Mouse (Mus musculus): Measurements from ENCODE around the gene Gfm1. TPM values are rescaled to one million over a fixed set of nuclear protein-coding genes. Genes with fewer than 3 reads are reported as not detected.

Gfm1 gene
- polyA plus RNA-seq, 1 experiment = 42.1 TPM

GRCm38 (mm10) chr3:67503878-67504277 lies 74.0 kb downstream of the Gfm1 start:
- H3K4me2 ChIP-seq (ENCODE audit: low read depth) = no peak overlapping the region
- no peak overlapping the region for H3ac ChIP-seq (ENCODE audit: control insufficient read depth, insufficient read length)
- no peak overlapping the region for H3K4me3 ChIP-seq
- H3K79me2 ChIP-seq (ENCODE audit: control insufficient read depth, insufficient read depth) = no peaks in the 10 kb centered on the region
- no peaks in the 10 kb centered on the region for H3K27me3 ChIP-seq (ENCODE audit: control insufficient read depth, insufficient read depth, insufficient read length)
- H3K36me3 ChIP-seq (ENCODE audit: control insufficient read depth, insufficient read depth) = no peaks in the 10 kb centered on the region
- TF ChIP-seq USF1 (IDR thresholded peaks at IDR 0.05; ENCODE audit: low read depth) = no peak
- no peak for TF ChIP-seq POLR2AphosphoS2 (IDR thresholded peaks at IDR 0.05; ENCODE audit: insufficient read length, low read depth)
- no peak for TF ChIP-seq POLR2A (IDR thresholded peaks at IDR 0.05; ENCODE audit: insufficient read length, low read depth)
- no peak for TF ChIP-seq CEBPB (IDR thresholded peaks at IDR 0.05; ENCODE audit: insufficient read depth, poor library complexity, severe bottlenecking)
- TF ChIP-seq MYOD1 (IDR thresholded peaks at IDR 0.05; ENCODE audit: control insufficient read depth in 1 of 3, insufficient read length in 2 of 3, low read depth in 2 of 3) = no peak
- TF ChIP-seq MYOG (IDR thresholded peaks at IDR 0.05; ENCODE audit: control insufficient read depth in 1 of 3, insufficient read depth in 1 of 3, insufficient read length in 2 of 3, low read depth in 2 of 3) = no peak
- no peak for TF ChIP-seq E2F4 (IDR thresholded peaks at IDR 0.05; ENCODE audit: insufficient read depth)
- TF ChIP-seq TCF12 (IDR thresholded peaks at IDR 0.05; ENCODE audit: insufficient read depth, poor library complexity, severe bottlenecking) = no peak
- no peak for TF ChIP-seq REST (IDR thresholded peaks at IDR 0.05; ENCODE audit: insufficient read depth, insufficient read length)
- no peak for TF ChIP-seq TCF3 (IDR thresholded peaks at IDR 0.05; ENCODE audit: insufficient read length, low read depth)
- no peak for TF ChIP-seq SRF (IDR thresholded peaks at IDR 0.05; ENCODE audit: control insufficient read depth, insufficient read length, low read depth)
- TF ChIP-seq MAX (IDR thresholded peaks at IDR 0.05; ENCODE audit: low read depth) = no peak

GRCm38 (mm10) chr3:67505286-67505685 lies 75.4 kb downstream of the Gfm1 start:
- TF ChIP-seq REST (IDR thresholded peaks at IDR 0.05; ENCODE audit: insufficient read depth, insufficient read length) (no peak), MAX (IDR thresholded peaks at IDR 0.05; ENCODE audit: low read depth) (no peak), MYOD1 (IDR thresholded peaks at IDR 0.05; ENCODE audit: control insufficient read depth in 1 of 3, insufficient read length in 2 of 3, low read depth in 2 of 3) (no peak), POLR2A (IDR thresholded peaks at IDR 0.05; ENCODE audit: insufficient read length, low read depth) (no peak), TCF3 (IDR thresholded peaks at IDR 0.05; ENCODE audit: insufficient read length, low read depth) (no peak), MYOG (IDR thresholded peaks at IDR 0.05; ENCODE audit: control insufficient read depth in 1 of 3, insufficient read depth in 1 of 3, insufficient read length in 2 of 3, low read depth in 2 of 3) (no peak), TCF12 (IDR thresholded peaks at IDR 0.05; ENCODE audit: insufficient read depth, poor library complexity, severe bottlenecking) (no peak)
- Histone ChIP-seq H3K27me3 (ENCODE audit: control insufficient read depth, insufficient read depth, insufficient read length) (no peaks in the 10 kb centered on the region), H3K4me2 (ENCODE audit: low read depth) (no peak overlapping the region), H3K36me3 (ENCODE audit: control insufficient read depth, insufficient read depth) (no peaks in the 10 kb centered on the region), H3K4me3 (no peak overlapping the region), H3K79me2 (ENCODE audit: control insufficient read depth, insufficient read depth) (no peaks in the 10 kb centered on the region), H3ac (ENCODE audit: control insufficient read depth, insufficient read length) (no peak overlapping the region)

- Histone ChIP-seq H3K36me3 (ENCODE audit: control insufficient read depth, insufficient read depth) (no peaks in the 10 kb centered on the region), H3ac (ENCODE audit: control insufficient read depth, insufficient read length) (no peak overlapping the region), H3K79me2 (ENCODE audit: control insufficient read depth, insufficient read depth) (no peaks in the 10 kb centered on the region), H3K27me3 (ENCODE audit: control insufficient read depth, insufficient read depth, insufficient read length) (no peaks in the 10 kb centered on the region), H3K4me2 (ENCODE audit: low read depth) (no peak overlapping the region), H3K4me3 (no peak overlapping the region)
- TF ChIP-seq MYOD1 (IDR thresholded peaks at IDR 0.05; ENCODE audit: control insufficient read depth in 1 of 3, insufficient read length in 2 of 3, low read depth in 2 of 3) (no peak), TCF3 (IDR thresholded peaks at IDR 0.05; ENCODE audit: insufficient read length, low read depth) (no peak), SRF (IDR thresholded peaks at IDR 0.05; ENCODE audit: control insufficient read depth, insufficient read length, low read depth) (no peak), CEBPB (IDR thresholded peaks at IDR 0.05; ENCODE audit: insufficient read depth, poor library complexity, severe bottlenecking) (no peak), POLR2AphosphoS2 (IDR thresholded peaks at IDR 0.05; ENCODE audit: insufficient read length, low read depth) (no peak), MAX (IDR thresholded peaks at IDR 0.05; ENCODE audit: low read depth) (no peak), POLR2A (IDR thresholded peaks at IDR 0.05; ENCODE audit: insufficient read length, low read depth) (no peak), USF1 (IDR thresholded peaks at IDR 0.05; ENCODE audit: low read depth) (no peak), REST (IDR thresholded peaks at IDR 0.05; ENCODE audit: insufficient read depth, insufficient read length) (no peak), TCF12 (IDR thresholded peaks at IDR 0.05; ENCODE audit: insufficient read depth, poor library complexity, severe bottlenecking) (no peak), MYOG (IDR thresholded peaks at IDR 0.05; ENCODE audit: control insufficient read depth in 1 of 3, insufficient read depth in 1 of 3, insufficient read length in 2 of 3, low read depth in 2 of 3) (no peak), E2F4 (IDR thresholded peaks at IDR 0.05; ENCODE audit: insufficient read depth) (no peak)
Measured at GRCm38 (mm10) chr3:67508216-67508892, 78.5 kb downstream of the Gfm1 start.

- H3K79me2 ChIP-seq (ENCODE audit: control insufficient read depth, insufficient read depth) = no peaks in the 10 kb centered on the region
- no peak overlapping the region for H3K4me3 ChIP-seq
- H3K27me3 ChIP-seq (ENCODE audit: control insufficient read depth, insufficient read depth, insufficient read length) = peaks cover 20% of the 10 kb centered on the region
- H3ac ChIP-seq (ENCODE audit: control insufficient read depth, insufficient read length) = no peak overlapping the region
- no peak for TF ChIP-seq CEBPB (IDR thresholded peaks at IDR 0.05; ENCODE audit: insufficient read depth, poor library complexity, severe bottlenecking)
- no peak for TF ChIP-seq TCF12 (IDR thresholded peaks at IDR 0.05; ENCODE audit: insufficient read depth, poor library complexity, severe bottlenecking)
- TF ChIP-seq USF1 (IDR thresholded peaks at IDR 0.05; ENCODE audit: low read depth) = no peak
- TF ChIP-seq REST (IDR thresholded peaks at IDR 0.05; ENCODE audit: insufficient read depth, insufficient read length) = no peak
- TF ChIP-seq E2F4 (IDR thresholded peaks at IDR 0.05; ENCODE audit: insufficient read depth) = no peak
- no peak for TF ChIP-seq MAX (IDR thresholded peaks at IDR 0.05; ENCODE audit: low read depth)
- TF ChIP-seq MYOG (IDR thresholded peaks at IDR 0.05; ENCODE audit: control insufficient read depth in 1 of 3, insufficient read depth in 1 of 3, insufficient read length in 2 of 3, low read depth in 2 of 3) = no peak
- no peak for TF ChIP-seq POLR2A (IDR thresholded peaks at IDR 0.05; ENCODE audit: insufficient read length, low read depth)
- TF ChIP-seq MYOD1 (IDR thresholded peaks at IDR 0.05; ENCODE audit: control insufficient read depth in 1 of 3, insufficient read length in 2 of 3, low read depth in 2 of 3) = no peak
- no peak for TF ChIP-seq TCF3 (IDR thresholded peaks at IDR 0.05; ENCODE audit: insufficient read length, low read depth)
- TF ChIP-seq SRF (IDR thresholded peaks at IDR 0.05; ENCODE audit: control insufficient read depth, insufficient read length, low read depth) = no peak
- no peak for TF ChIP-seq POLR2AphosphoS2 (IDR thresholded peaks at IDR 0.05; ENCODE audit: insufficient read length, low read depth)
- H3K36me3 ChIP-seq (ENCODE audit: control insufficient read depth, insufficient read depth) = no peaks in the 10 kb centered on the region
- H3K4me2 ChIP-seq (ENCODE audit: low read depth) = no peak overlapping the region
Measured at GRCm38 (mm10) chr3:67512807-67513206, 82.9 kb downstream of the Gfm1 start.
